Mouse (Mus musculus): ENCODE results near the gene Ubxn2a. TPM values are rescaled to one million over a fixed set of nuclear protein-coding genes. Genes with fewer than 3 reads are reported as not detected.

The Ubxn2a gene
- polyA plus RNA-seq, 1 experiment from 2014 or later, result 22.0 TPM

DNA sequence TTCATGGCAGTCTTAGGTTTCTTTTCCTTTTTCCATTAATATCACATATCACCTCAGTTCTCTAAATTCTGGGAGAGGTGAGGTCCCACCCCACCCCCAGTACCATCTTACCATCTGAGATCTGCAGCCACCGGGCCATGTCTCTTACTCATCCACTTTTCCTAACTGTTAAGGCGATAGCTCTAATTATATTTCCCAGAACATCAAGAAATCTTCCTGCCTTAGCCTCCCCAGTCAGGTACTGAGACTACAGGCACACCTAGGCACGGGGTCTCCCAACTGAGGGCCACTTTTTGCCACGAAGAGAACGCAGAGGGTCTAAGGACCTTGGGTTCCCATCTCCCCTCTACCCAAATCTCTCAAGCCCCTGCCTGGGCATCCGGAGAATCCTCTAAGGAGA is 34.0 kb downstream of the Ubxn2a start:
- Histone ChIP-seq H3K4me1 (ENCODE audit: insufficient read depth) (peaks cover 18% of the 10 kb centered on the region), H3K9ac (replicated peaks) (peak overlapping the region; percentile 77), H3K4me2 (ENCODE audit: low read depth, low read length) (peak overlapping the region; percentile 75), H3K9me3 (ENCODE audit: low read length) (no peaks in the 10 kb centered on the region), H3K27me3 (ENCODE audit: insufficient read depth, low read length) (no peaks in the 10 kb centered on the region), H3K36me3 (replicated peaks; ENCODE audit: insufficient read depth, low read length) (peaks cover 6% of the 10 kb centered on the region; the same call in 1 of the 2 replicates), H3K4me3 (ENCODE audit: low read depth, low read length) (peak overlapping the region; percentile 62), H3K27ac (ENCODE audit: low read depth) (peak overlapping the region; percentile 91)
- ATAC-seq (no peak), DNase-seq (no peak)
- WGBS (ENCODE audit: insufficient replicate concordance), result 37% methylated on average over 6 of the region's 6 CpGs
- TF ChIP-seq EP300 (IDR thresholded peaks at IDR 0.05; ENCODE audit: low read depth) (no peak), CTCF (IDR thresholded peaks at IDR 0.05; ENCODE audit: low read depth) (no peak)

DNA sequence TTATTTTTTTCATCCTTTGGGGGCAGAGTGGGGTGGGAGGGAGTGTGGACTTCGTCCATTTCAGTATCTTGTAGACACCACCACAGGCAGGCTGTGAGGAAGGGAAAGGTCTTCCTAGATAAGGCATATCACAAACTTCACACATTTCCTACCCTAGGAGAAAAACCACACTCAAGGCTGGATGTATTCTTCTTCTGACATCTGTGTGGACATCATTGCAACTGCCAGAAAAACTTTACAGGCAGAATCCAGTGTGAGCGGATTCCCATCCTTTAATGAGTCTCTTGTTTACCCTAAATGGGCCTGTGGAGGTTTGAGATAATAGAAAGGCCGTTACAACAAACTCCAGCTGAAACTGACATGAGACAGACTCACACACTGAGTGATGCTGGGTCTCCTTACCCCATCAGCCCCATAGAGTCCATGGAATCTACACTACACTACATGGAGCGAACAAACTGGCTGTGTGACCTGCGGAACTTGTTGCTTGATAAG is 34.5 kb downstream of the Ubxn2a start:
- Histone ChIP-seq H3K9me3 (ENCODE audit: low read length) (no peaks in the 10 kb centered on the region), H3K9ac (replicated peaks) (peak overlapping the region; percentile 77), H3K4me3 (ENCODE audit: low read depth, low read length) (peak overlapping the region; percentile 62), H3K27ac (ENCODE audit: low read depth) (peak overlapping the region; percentile 91), H3K27me3 (ENCODE audit: insufficient read depth, low read length) (no peaks in the 10 kb centered on the region), H3K4me2 (ENCODE audit: low read depth, low read length) (peak overlapping the region; percentile 75), H3K36me3 (replicated peaks; ENCODE audit: insufficient read depth, low read length) (peaks cover 7% of the 10 kb centered on the region; the same call in 1 of the 2 replicates), H3K4me1 (ENCODE audit: insufficient read depth) (peaks cover 18% of the 10 kb centered on the region)
- WGBS (ENCODE audit: insufficient replicate concordance), result 51% methylated on average over 5 of the region's 5 CpGs
- TF ChIP-seq EP300 (IDR thresholded peaks at IDR 0.05; ENCODE audit: low read depth) (peak; percentile 99), CTCF (IDR thresholded peaks at IDR 0.05; ENCODE audit: low read depth) (no peak)
- ATAC-seq (peak; percentile 85), DNase-seq (no peak)

- Histone ChIP-seq H3K4me1 (ENCODE audit: insufficient read depth) (peaks cover 18% of the 10 kb centered on the region), H3K4me3 (ENCODE audit: low read depth, low read length) (peak overlapping the region; percentile 62), H3K36me3 (replicated peaks; ENCODE audit: insufficient read depth, low read length) (peaks cover 7% of the 10 kb centered on the region; the same call in 1 of the 2 replicates), H3K4me2 (ENCODE audit: low read depth, low read length) (peak overlapping the region; percentile 75), H3K9me3 (ENCODE audit: low read length) (no peaks in the 10 kb centered on the region), H3K27ac (ENCODE audit: low read depth) (peak overlapping the region; percentile 91; the same call in 1 of the 2 replicates), H3K9ac (replicated peaks) (peak overlapping the region; percentile 77), H3K27me3 (ENCODE audit: insufficient read depth, low read length) (no peaks in the 10 kb centered on the region)
- ATAC-seq, result no peak
- WGBS (ENCODE audit: insufficient replicate concordance), result 47% methylated on average over 4 of the region's 4 CpGs
- TF ChIP-seq CTCF (IDR thresholded peaks at IDR 0.05; ENCODE audit: low read depth), result peak; percentile 57
- TF ChIP-seq EP300 (IDR thresholded peaks at IDR 0.05; ENCODE audit: low read depth), result no peak
- DNase-seq, result no peak
Measured at GRCm38 (mm10) chr12:4872273-4872672, 35.2 kb downstream of the Ubxn2a start.

GRCm38 (mm10) chr12:4871260-4871659 is 36.2 kb downstream of the Ubxn2a start:
- Histone ChIP-seq H3K9me3 (ENCODE audit: low read length) (no peaks in the 10 kb centered on the region), H3K9ac (replicated peaks) (no peak overlapping the region), H3K4me2 (ENCODE audit: low read depth, low read length) (peak overlapping the region; percentile 75), H3K27me3 (ENCODE audit: insufficient read depth, low read length) (no peaks in the 10 kb centered on the region), H3K36me3 (replicated peaks; ENCODE audit: insufficient read depth, low read length) (peaks cover 11% of the 10 kb centered on the region; the same call in 1 of the 2 replicates), H3K4me1 (ENCODE audit: insufficient read depth) (peaks cover 18% of the 10 kb centered on the region), H3K4me3 (ENCODE audit: low read depth, low read length) (0 out of 2 replicates have a peak overlapping the region, but pooled peaks have one; percentile 62), H3K27ac (ENCODE audit: low read depth) (no peak overlapping the region)
- 90% methylated on average over 5 of the region's 5 CpGs for WGBS (ENCODE audit: insufficient replicate concordance)
- TF ChIP-seq EP300 (IDR thresholded peaks at IDR 0.05; ENCODE audit: low read depth) (no peak), CTCF (IDR thresholded peaks at IDR 0.05; ENCODE audit: low read depth) (no peak)
- no peak for ATAC-seq
- no peak for DNase-seq

DNA sequence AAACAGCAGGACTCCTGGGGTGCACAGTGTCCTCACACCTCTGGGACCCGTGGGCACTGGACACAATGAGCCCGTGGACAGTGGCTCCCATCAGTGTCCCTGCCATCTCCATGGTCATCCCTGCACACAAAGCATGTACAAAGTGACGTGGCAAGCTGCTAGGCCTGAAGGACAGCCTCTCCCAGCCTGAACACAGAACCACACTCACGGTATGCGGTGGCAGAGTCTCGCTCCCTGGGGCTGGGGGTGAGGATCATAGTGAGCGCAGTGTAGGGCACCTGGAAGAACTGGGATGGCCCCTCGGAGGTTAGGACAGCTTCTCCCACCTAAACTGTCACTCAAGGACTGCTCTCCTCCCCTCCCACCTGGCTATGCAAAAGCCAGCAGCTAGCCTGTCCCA is 38.6 kb downstream of the Ubxn2a start:
- Histone ChIP-seq H3K27ac (ENCODE audit: low read depth) (no peak overlapping the region), H3K27me3 (ENCODE audit: insufficient read depth, low read length) (no peaks in the 10 kb centered on the region), H3K9ac (replicated peaks) (no peak overlapping the region), H3K4me2 (ENCODE audit: low read depth, low read length) (no peak overlapping the region), H3K4me3 (ENCODE audit: low read depth, low read length) (no peak overlapping the region), H3K36me3 (replicated peaks; ENCODE audit: insufficient read depth, low read length) (peaks cover 11% of the 10 kb centered on the region; the same call in 1 of the 2 replicates), H3K4me1 (ENCODE audit: insufficient read depth) (peaks cover under 1% of the 10 kb centered on the region), H3K9me3 (ENCODE audit: low read length) (no peaks in the 10 kb centered on the region)
- no peak for ATAC-seq
- TF ChIP-seq CTCF (IDR thresholded peaks at IDR 0.05; ENCODE audit: low read depth) (no peak), EP300 (IDR thresholded peaks at IDR 0.05; ENCODE audit: low read depth) (no peak)
- DNase-seq, result no peak
- WGBS (ENCODE audit: insufficient replicate concordance), result 82% methylated on average over 8 of the region's 8 CpGs

DNA sequence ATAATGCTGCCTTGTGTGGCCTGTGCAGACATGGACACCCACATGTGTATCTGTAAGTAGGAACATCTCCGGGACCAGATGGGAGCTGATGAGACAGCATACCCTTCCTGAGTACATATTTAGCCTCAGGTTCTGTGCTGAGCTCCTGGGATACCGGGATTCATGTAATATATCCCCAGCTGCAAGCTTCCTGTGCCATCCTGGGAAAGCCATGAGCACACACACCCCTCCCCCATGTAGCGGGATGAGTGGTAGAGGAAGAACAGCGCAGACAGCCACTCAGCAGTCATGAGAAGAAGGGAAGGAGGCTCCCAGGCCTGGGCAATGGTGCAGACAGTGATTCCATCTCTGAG is 43.2 kb downstream of the Ubxn2a start:
- TF ChIP-seq EP300 (IDR thresholded peaks at IDR 0.05; ENCODE audit: low read depth), result no peak
- no peak for TF ChIP-seq CTCF (IDR thresholded peaks at IDR 0.05; ENCODE audit: low read depth)
- Histone ChIP-seq H3K27ac (ENCODE audit: low read depth) (no peak overlapping the region), H3K4me2 (ENCODE audit: low read depth, low read length) (no peak overlapping the region), H3K27me3 (ENCODE audit: insufficient read depth, low read length) (no peaks in the 10 kb centered on the region), H3K4me1 (ENCODE audit: insufficient read depth) (no peaks in the 10 kb centered on the region), H3K9me3 (ENCODE audit: low read length) (no peaks in the 10 kb centered on the region; the same call in 1 of the 2 replicates), H3K4me3 (ENCODE audit: low read depth, low read length) (no peak overlapping the region), H3K36me3 (replicated peaks; ENCODE audit: insufficient read depth, low read length) (peaks cover 27% of the 10 kb centered on the region), H3K9ac (replicated peaks) (no peak overlapping the region)
- ATAC-seq (no peak), DNase-seq (no peak)
- WGBS (ENCODE audit: insufficient replicate concordance), result 81% methylated on average over 4 of the region's 4 CpGs
